Mouse (Mus musculus): ENCODE results near the gene Chtop. TPM values are rescaled to one million over a fixed set of nuclear protein-coding genes. Genes with fewer than 3 reads are reported as not detected.

Gene Chtop
- total RNA-seq (2022): 100 to 1,000 TPM; 146 to 155 (median 153) TPM

DNA sequence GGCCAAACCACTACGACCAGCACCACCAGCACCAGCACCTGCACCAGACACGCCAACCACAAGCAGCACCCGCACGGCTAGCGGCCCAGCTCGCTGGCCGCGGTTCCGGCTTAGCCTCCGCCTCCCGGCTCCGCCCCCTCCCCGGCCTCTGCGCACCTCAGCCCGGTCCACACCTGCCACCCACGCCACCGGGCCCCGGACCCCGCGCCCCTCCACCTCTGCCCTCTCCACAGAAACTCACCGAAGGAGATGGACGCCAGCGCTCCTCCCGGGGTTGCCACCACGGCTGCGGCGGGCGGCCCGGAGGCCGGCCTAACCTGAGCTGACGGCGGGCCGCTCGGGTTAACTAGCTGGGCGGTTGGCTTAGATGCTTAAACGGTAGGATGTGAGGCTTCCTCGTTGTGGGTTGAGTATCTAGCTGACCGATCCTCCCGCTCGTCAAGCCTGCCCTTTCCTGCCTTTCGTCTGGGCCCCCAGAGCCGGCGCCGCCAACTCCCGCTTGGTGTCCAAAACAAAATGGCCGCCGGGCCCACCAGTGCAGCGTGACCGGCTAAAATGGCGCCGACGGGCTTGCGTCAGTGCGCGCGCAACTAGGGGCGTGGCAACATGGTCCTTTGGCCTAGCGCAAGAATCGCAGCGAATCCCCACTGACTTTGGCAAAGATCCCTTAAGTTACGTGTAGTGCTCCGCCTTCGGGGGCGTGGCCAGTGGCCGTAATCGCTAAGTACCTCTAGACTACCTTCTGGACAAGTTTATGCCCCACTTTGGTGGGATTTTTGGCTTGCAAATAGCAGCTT is at the start of gene Chtop:
TSS of gene Chtop (minus strand) at position 549 of the 797 bp plus-strand sequence.
- peak; percentile 98 to 99 for DNase-seq (ENCODE audit: low spot score in 2 of 2)

GRCm38 (mm10) chr3:90555954-90556353 is 46.7 kb upstream of the Chtop start:
- peak; percentile 61 to 69 for DNase-seq (ENCODE audit: low spot score in 2 of 2)

DNA sequence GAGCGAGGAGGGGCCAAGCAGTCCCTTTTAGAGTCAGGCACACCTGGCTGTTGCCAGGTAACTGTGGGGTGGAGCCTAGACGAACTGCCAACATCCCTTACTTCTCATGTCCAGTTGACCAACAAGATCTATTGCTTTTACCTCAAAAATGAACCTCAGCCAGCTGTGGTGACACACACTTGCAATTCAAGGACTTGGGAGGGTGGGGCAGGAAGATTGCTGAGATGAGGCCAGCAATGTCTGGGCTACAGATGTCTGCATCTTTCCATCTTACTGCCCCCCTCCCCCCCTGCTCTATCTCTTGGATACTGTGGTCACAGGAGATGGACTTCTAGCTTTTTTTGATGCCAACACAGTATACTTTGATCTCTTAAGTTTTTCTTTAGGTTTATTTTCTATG is 42.9 kb upstream of the Chtop start:
- no peak for DNase-seq (ENCODE audit: low spot score in 2 of 2)

GRCm38 (mm10) chr3:90550421-90550790 is 41.1 kb upstream of the Chtop start:
- DNase-seq (ENCODE audit: low spot score in 2 of 2): no peak

GRCm38 (mm10) chr3:90549676-90550420 is 40.5 kb upstream of the Chtop start:
- no peak for DNase-seq (ENCODE audit: low spot score in 2 of 2)

- DNase-seq (ENCODE audit: low spot score in 2 of 2): peak; percentile 52 to 76
Observed at GRCm38 (mm10) chr3:90540904-90541303, 31.6 kb upstream of the Chtop start.

DNA sequence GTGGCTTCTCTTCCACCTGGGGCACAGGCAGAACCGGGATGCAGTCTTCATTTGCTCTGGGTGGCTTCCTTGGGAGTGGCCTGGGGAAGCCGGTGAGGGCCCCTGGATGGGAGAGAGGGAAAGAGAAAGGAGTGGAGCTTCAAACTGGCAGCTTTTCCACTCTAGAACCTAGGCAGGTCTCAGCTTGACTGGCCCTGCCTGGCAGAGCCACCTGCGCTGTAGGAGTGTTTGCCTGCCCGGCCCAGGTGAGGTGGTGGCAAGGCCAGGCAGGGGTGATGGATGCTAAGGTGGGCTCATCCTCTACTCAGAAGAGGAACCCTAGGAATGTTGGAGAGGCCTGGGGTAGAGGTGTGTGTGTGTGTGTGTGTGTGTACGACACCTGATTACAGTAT is 28.6 kb upstream of the Chtop start:
- DNase-seq (ENCODE audit: low spot score in 2 of 2): no peak

DNA sequence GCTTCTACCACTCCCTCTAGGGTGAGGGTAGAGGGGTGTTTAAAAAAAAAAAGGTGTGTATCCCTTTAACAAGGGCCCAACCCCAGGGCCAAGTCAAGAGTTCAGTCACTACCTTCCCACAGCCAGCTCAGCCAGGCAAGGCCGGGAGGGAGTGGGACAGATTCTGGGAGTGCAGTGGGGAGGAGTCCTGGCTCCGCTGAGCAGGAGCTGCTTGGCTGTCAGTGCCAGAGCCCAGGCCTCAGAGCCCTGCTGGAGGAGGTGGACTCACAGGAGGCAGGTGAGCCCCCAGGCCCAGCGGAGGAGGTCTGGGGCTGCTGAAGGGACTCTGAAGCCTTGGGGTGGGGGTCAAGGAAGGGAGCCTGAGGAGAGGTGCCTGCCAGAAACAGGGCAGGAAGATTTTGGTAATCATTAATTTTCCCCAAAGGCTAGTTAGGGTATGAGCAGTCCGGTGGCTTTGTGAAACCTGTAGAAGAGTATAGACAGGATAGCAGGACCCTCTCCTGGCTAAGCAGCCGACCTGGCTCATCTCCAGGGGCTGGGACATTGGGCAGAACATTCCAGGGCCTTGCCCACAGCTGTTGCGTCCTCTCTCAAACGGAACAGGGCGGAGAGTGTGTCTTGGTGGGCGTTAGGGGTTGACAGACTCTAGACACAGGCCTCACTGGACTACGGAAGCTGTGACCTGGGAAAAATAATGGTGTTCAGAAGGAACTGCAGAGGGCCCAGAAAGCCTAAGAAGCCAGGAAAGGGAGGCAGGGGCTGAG is 28.0 kb upstream of the Chtop start, which contains the start of gene S100a16:
TSS of gene S100a16 (plus strand) at position 114 of the 764 bp plus-strand sequence.
- DNase-seq (ENCODE audit: low spot score in 2 of 2): peak in 1 of 2 experiments; percentile 48

- no peak for DNase-seq (ENCODE audit: low spot score in 2 of 2)
Observed at GRCm38 (mm10) chr3:90535446-90535845, 26.1 kb upstream of the Chtop start.

DNA sequence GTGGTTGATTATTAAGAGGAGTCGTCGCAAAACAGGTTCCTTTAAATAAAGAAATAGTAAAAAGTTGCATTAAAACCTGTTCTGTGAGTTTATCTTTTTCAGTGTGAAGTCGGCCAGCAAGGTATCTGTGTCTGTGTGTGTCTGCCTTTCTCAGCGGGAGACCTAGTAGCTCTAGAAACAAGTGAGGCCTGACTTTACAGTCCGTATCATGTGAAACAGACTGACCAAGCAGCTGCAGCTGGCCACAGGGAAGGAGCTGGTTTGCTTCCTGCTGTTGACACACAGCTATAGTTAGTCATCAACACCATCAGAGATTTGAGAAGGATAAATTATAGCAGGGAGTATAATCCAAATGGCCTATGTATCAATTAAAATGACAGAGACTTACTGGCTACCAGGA is 22.4 kb upstream of the Chtop start:
- no peak for DNase-seq (ENCODE audit: low spot score in 2 of 2)

DNA sequence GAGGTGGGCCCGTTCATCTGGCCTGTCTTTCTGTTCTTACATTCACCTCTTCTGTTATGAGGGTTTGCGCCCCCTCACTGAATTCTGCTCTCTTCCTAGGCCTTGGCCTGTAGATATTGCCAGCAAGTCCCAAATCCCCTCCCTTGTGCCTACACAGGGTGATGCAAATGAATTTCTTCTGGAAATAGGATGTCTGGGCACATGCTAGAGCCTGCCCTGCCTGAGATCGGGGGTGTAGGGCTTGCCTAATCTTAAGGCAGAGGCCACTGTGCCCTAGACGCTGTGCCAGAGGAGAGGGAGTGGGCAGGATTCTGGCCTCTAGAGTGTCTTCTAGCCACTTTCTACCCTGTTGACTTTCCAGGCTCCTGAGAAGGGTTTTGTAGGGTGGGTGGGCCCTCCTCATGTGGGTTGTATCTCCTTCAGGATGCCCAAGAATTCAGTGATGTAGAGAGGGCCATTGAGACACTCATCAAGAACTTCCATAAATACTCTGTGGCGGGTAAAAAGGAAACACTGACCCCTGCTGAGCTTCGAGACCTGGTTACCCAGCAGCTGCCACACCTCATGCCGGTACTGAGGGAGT is 18.1 kb upstream of the Chtop start:
- no peak for DNase-seq (ENCODE audit: low spot score in 2 of 2)

- DNase-seq (ENCODE audit: low spot score in 2 of 2): no peak
Observed at GRCm38 (mm10) chr3:90526580-90526979, 17.3 kb upstream of the Chtop start, which contains the start of gene S100a14. S100a14 (plus strand) TSS chr3:90526856.

DNA sequence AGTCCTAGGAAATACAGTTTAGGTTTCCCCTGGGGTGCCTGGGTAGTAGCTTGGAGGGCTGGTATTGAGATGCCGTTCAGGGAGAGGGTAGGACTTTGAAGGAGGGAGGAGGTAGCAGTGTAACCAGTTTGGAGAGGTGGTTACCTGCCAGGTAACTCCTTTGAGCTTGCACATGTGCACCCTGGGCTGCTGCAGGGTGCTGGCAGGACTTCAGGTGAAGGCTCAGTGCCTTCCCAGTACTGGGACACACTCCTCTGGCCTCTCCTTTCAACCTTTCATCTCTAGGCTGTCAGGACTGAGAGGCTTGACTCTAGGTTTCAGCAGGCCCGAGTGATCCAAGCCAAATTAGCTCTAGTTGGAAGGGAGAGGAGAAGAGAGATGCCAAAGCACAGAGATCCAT is 16.8 kb upstream of the Chtop start:
- no peak for DNase-seq (ENCODE audit: low spot score in 2 of 2)

DNA sequence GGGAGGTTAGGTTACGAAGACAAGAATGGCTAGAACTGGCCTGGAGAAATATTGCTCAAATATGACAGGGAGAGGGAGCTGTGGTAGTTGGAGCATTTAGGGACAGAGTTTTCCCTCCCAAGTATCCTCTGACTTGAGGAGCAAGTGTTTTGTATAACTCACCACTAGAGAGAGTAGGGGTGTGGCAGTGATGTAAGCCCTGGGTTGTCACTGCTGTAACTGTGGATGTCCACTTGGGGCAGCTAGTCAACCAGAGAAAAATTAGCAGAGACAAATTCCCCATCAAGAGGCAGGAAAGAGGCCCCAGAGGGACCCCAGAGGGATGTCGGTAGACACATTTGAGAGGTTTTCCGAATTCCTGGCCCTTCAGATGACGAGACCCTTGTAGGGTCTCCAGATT is 16.1 kb upstream of the Chtop start:
- peak; percentile 55 to 63 for DNase-seq (ENCODE audit: low spot score in 2 of 2)

GRCm38 (mm10) chr3:90517711-90518110 is 8.4 kb upstream of the Chtop start:
- no peak for DNase-seq (ENCODE audit: low spot score in 2 of 2)

- DNase-seq (ENCODE audit: low spot score in 2 of 2): no peak
Observed at GRCm38 (mm10) chr3:90515789-90516188, 6.5 kb upstream of the Chtop start.

DNA sequence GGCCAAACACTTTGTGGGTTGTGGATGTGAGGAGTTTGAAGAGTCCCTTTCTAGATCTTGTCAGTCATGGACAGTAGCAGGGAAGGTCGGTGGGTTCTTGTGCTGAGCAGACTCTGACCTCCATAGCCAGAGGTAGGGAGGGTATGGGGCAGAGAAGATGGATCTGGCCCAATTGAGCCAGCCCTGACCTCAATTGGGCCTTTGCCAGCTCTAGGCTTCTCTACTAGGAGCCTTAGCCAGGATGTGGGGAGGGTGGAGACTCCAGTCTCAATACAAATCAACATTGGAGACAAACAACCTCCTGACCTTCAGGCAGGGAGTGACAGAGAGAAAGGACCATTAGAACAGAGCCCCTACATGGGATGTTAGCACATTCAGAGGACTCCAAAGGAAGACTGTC is 5.9 kb upstream of the Chtop start:
- no peak for DNase-seq (ENCODE audit: low spot score in 2 of 2)

- DNase-seq (ENCODE audit: low spot score in 2 of 2): no peak
Observed at GRCm38 (mm10) chr3:90514691-90515090, 5.4 kb upstream of the Chtop start.

DNA sequence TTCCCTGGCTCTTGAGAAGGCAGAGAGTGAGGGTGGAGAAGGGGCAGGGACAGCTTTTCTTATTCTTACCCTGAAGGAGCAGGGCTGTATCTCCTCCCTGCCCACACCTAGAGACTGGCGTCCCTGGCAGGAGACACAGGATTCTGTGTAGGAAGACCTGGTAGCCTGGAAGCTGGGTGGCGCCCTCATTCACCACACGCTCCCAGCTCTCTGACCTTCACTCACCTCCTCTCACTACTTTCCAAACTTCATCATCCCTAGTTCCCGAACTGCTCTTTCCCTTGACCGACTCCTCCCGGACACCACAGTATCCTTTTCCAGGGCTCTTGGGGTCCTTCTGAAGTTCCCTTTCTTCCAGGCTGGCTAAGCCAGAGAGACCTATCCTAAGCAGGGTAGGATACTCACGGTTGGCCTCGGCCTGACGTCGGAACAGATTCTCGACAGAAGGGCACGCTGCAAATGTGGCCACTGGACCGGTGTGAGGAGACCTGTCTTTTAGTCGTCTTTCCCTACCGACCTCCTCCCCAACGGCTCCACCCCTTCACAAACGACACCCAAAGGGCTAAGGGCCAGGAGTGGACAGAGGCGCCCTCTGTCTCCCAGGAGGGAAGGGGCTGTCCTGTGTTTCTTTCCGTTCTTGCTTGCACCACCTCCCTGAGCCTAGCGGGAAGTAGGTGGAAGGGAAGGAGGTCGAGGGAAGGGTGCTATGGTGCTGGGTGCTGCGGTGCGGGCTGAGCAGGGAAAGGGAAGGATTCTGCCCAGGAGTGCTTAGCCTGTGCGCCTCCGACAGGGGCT is 4.7 kb upstream of the Chtop start, which contains the start of the genes S100a1 and S100a13:
TSS of gene S100a1 (minus strand) at position 597 of the 795 bp plus-strand sequence.
TSS of gene S100a13 (plus strand) at position 640 of the 795 bp plus-strand sequence.
- peak; percentile 36 to 54 for DNase-seq (ENCODE audit: low spot score in 2 of 2)

GRCm38 (mm10) chr3:90512948-90513642 is 3.8 kb upstream of the Chtop start:
- no peak for DNase-seq (ENCODE audit: low spot score in 2 of 2)

All from layer of hippocampus, adult 8-10 months (tissue).